Mouse (Mus musculus): ENCODE results near the gene Ube2o. TPM values are rescaled to one million over a fixed set of nuclear protein-coding genes. Genes with fewer than 3 reads are reported as not detected.

Ube2o gene
- polyA plus RNA-seq, 1 experiment from 2014 or later, result 9.7 TPM

- Histone ChIP-seq H3K27ac (peak overlapping the region; percentile 12; the same call in 1 of the 2 replicates), H3K4me2 (no peak overlapping the region), H3K4me3 (no peak overlapping the region), H3K9ac (no peak overlapping the region), H3K36me3 (no peaks in the 10 kb centered on the region), H3K4me1 (peaks cover 80% of the 10 kb centered on the region), H3K27me3 (no peaks in the 10 kb centered on the region), H3K9me3 (no peaks in the 10 kb centered on the region)
- ATAC-seq (ENCODE audit: insufficient number of reproducible peaks, low FRiP score, low TSS enrichment, low read depth), result no peak
- 30% methylated on average over 6 of the region's 6 CpGs for WGBS
These were observed 40.0 kb upstream of the Ube2o start for GRCm38 (mm10) chr11:116621258-116621704.

- peaks cover 86% of the 10 kb centered on the region for H3K4me1 ChIP-seq
- 74% methylated on average over 10 of the region's 10 CpGs for WGBS
These were observed 39.5 kb upstream of the Ube2o start for GRCm38 (mm10) chr11:116620559-116621253.

GRCm38 (mm10) chr11:116620073-116620472, 38.8 kb upstream of the Ube2o start:
- ATAC-seq (ENCODE audit: insufficient number of reproducible peaks, low FRiP score, low TSS enrichment, low read depth), result no peak
- H3K4me2 ChIP-seq, result no peak overlapping the region
- H3K36me3 ChIP-seq, result no peaks in the 10 kb centered on the region
- no peak overlapping the region for H3K27ac ChIP-seq
- no peak overlapping the region for H3K4me3 ChIP-seq
- H3K27me3 ChIP-seq, result no peaks in the 10 kb centered on the region
- H3K9me3 ChIP-seq, result no peaks in the 10 kb centered on the region
- 26% methylated on average over 9 of the region's 9 CpGs for WGBS
- H3K4me1 ChIP-seq, result peaks cover 90% of the 10 kb centered on the region
- H3K9ac ChIP-seq, result no peak overlapping the region

More at GRCm38 (mm10) chr11:116620559-116621253, 39.5 kb upstream of the Ube2o start:
- H3K4me3 ChIP-seq, result no peak overlapping the region
- no peak overlapping the region for H3K9ac ChIP-seq
- no peaks in the 10 kb centered on the region for H3K27me3 ChIP-seq
- no peak overlapping the region for H3K4me2 ChIP-seq
- no peaks in the 10 kb centered on the region for H3K9me3 ChIP-seq
- ATAC-seq (ENCODE audit: insufficient number of reproducible peaks, low FRiP score, low TSS enrichment, low read depth), result no peak
- peak overlapping the region; percentile 12 for H3K27ac ChIP-seq
- no peaks in the 10 kb centered on the region for H3K36me3 ChIP-seq

GRCm38 (mm10) chr11:116619561-116619960, 38.3 kb upstream of the Ube2o start:
- no peaks in the 10 kb centered on the region for H3K36me3 ChIP-seq
- ATAC-seq (ENCODE audit: insufficient number of reproducible peaks, low FRiP score, low TSS enrichment, low read depth), result no peak
- H3K27me3 ChIP-seq, result no peaks in the 10 kb centered on the region
- H3K9ac ChIP-seq, result no peak overlapping the region
- H3K4me3 ChIP-seq, result no peak overlapping the region
- peaks cover 90% of the 10 kb centered on the region for H3K4me1 ChIP-seq
- no peak overlapping the region for H3K27ac ChIP-seq
- no peak overlapping the region for H3K4me2 ChIP-seq
- 37% methylated on average over 8 of the region's 8 CpGs for WGBS
- no peaks in the 10 kb centered on the region for H3K9me3 ChIP-seq

- no peak overlapping the region for H3K27ac ChIP-seq
- WGBS, result 41% methylated on average over 7 of the region's 7 CpGs
These were observed 37.9 kb upstream of the Ube2o start for GRCm38 (mm10) chr11:116619156-116619555.

GRCm38 (mm10) chr11:116618666-116619065, 37.4 kb upstream of the Ube2o start:
- 86% methylated on average over 7 of the region's 7 CpGs for WGBS
- H3K9me3 ChIP-seq, result no peaks in the 10 kb centered on the region
- no peak for ATAC-seq (ENCODE audit: insufficient number of reproducible peaks, low FRiP score, low TSS enrichment, low read depth)
- peaks cover 82% of the 10 kb centered on the region for H3K4me1 ChIP-seq
- H3K36me3 ChIP-seq, result no peaks in the 10 kb centered on the region
- H3K27ac ChIP-seq, result no peak overlapping the region
- H3K4me3 ChIP-seq, result no peak overlapping the region
- H3K27me3 ChIP-seq, result no peaks in the 10 kb centered on the region
- H3K9ac ChIP-seq, result no peak overlapping the region
- H3K4me2 ChIP-seq, result no peak overlapping the region

More at GRCm38 (mm10) chr11:116619156-116619555, 37.9 kb upstream of the Ube2o start:
- Histone ChIP-seq H3K36me3 (no peaks in the 10 kb centered on the region), H3K9me3 (no peaks in the 10 kb centered on the region), H3K4me1 (peaks cover 87% of the 10 kb centered on the region), H3K27me3 (no peaks in the 10 kb centered on the region), H3K4me2 (no peak overlapping the region), H3K4me3 (no peak overlapping the region), H3K9ac (no peak overlapping the region)
- no peak for ATAC-seq (ENCODE audit: insufficient number of reproducible peaks, low FRiP score, low TSS enrichment, low read depth)

- 73% methylated on average over 7 of the region's 7 CpGs for WGBS
- no peaks in the 10 kb centered on the region for H3K27me3 ChIP-seq
- ATAC-seq (ENCODE audit: insufficient number of reproducible peaks, low FRiP score, low TSS enrichment, low read depth), result peak; percentile 37; the same call in 1 of the 2 replicates
- H3K4me3 ChIP-seq, result no peak overlapping the region
- H3K9me3 ChIP-seq, result no peaks in the 10 kb centered on the region
- H3K36me3 ChIP-seq, result no peaks in the 10 kb centered on the region
- no peak overlapping the region for H3K4me2 ChIP-seq
- peak overlapping the region; percentile 57; the same call in 1 of the 2 replicates for H3K27ac ChIP-seq
- no peak overlapping the region for H3K9ac ChIP-seq
- H3K4me1 ChIP-seq, result peaks cover 72% of the 10 kb centered on the region
These were observed 36.4 kb upstream of the Ube2o start for GRCm38 (mm10) chr11:116617641-116618040.

GRCm38 (mm10) chr11:116616438-116617118, 35.3 kb upstream of the Ube2o start:
- H3K27ac ChIP-seq, result peak overlapping the region; percentile 48
- peaks cover 62% of the 10 kb centered on the region for H3K4me1 ChIP-seq
- H3K4me2 ChIP-seq, result no peak overlapping the region
- no peaks in the 10 kb centered on the region for H3K36me3 ChIP-seq
- no peaks in the 10 kb centered on the region for H3K9me3 ChIP-seq
- ATAC-seq (ENCODE audit: insufficient number of reproducible peaks, low FRiP score, low TSS enrichment, low read depth), result no peak
- 65% methylated on average over 10 of the region's 10 CpGs for WGBS
- H3K9ac ChIP-seq, result no peak overlapping the region
- no peak overlapping the region for H3K4me3 ChIP-seq
- no peaks in the 10 kb centered on the region for H3K27me3 ChIP-seq

- Histone ChIP-seq H3K27me3 (no peaks in the 10 kb centered on the region), H3K27ac (peak overlapping the region; percentile 48), H3K4me2 (no peak overlapping the region), H3K9ac (no peak overlapping the region), H3K36me3 (no peaks in the 10 kb centered on the region), H3K4me1 (peaks cover 55% of the 10 kb centered on the region), H3K9me3 (no peaks in the 10 kb centered on the region), H3K4me3 (no peak overlapping the region)
- no peak for ATAC-seq (ENCODE audit: insufficient number of reproducible peaks, low FRiP score, low TSS enrichment, low read depth)
- 53% methylated on average over 15 of the region's 15 CpGs for WGBS
These were observed 34.6 kb upstream of the Ube2o start for GRCm38 (mm10) chr11:116615735-116616437.

GRCm38 (mm10) chr11:116613234-116613633, 32.0 kb upstream of the Ube2o start:
- Histone ChIP-seq H3K4me1 (peaks cover 29% of the 10 kb centered on the region), H3K4me2 (no peak overlapping the region), H3K9me3 (no peaks in the 10 kb centered on the region), H3K27me3 (no peaks in the 10 kb centered on the region), H3K9ac (no peak overlapping the region), H3K36me3 (peaks cover 4% of the 10 kb centered on the region; the same call in 1 of the 2 replicates), H3K27ac (no peak overlapping the region), H3K4me3 (no peak overlapping the region)
- ATAC-seq (ENCODE audit: insufficient number of reproducible peaks, low FRiP score, low TSS enrichment, low read depth), result no peak
- WGBS, result 87% methylated on average over 6 of the region's 6 CpGs

- WGBS, result 93% methylated on average over 1 of the region's 1 CpGs
- no peaks in the 10 kb centered on the region for H3K27me3 ChIP-seq
- no peak overlapping the region for H3K27ac ChIP-seq
- ATAC-seq (ENCODE audit: insufficient number of reproducible peaks, low FRiP score, low TSS enrichment, low read depth), result no peak
- no peaks in the 10 kb centered on the region for H3K9me3 ChIP-seq
- no peak overlapping the region for H3K4me3 ChIP-seq
- H3K36me3 ChIP-seq, result peaks cover 6% of the 10 kb centered on the region; the same call in 1 of the 2 replicates
- no peak overlapping the region for H3K4me2 ChIP-seq
- H3K4me1 ChIP-seq, result peaks cover 24% of the 10 kb centered on the region
- no peak overlapping the region for H3K9ac ChIP-seq
These were observed 31.3 kb upstream of the Ube2o start for GRCm38 (mm10) chr11:116612554-116612953.

- H3K4me2 ChIP-seq, result no peak overlapping the region
- ATAC-seq (ENCODE audit: insufficient number of reproducible peaks, low FRiP score, low TSS enrichment, low read depth), result no peak
- H3K9ac ChIP-seq, result no peak overlapping the region
- no peak overlapping the region for H3K27ac ChIP-seq
- peaks cover 19% of the 10 kb centered on the region for H3K4me1 ChIP-seq
- no peak overlapping the region for H3K4me3 ChIP-seq
- H3K27me3 ChIP-seq, result no peaks in the 10 kb centered on the region
- peaks cover 9% of the 10 kb centered on the region for H3K36me3 ChIP-seq
- no peaks in the 10 kb centered on the region for H3K9me3 ChIP-seq
- 75% methylated on average over 9 of the region's 9 CpGs for WGBS
These were observed 30.6 kb upstream of the Ube2o start for GRCm38 (mm10) chr11:116611883-116612282.
